Comparison of ENCODE assay signal across 1 mouse cellular context in genomic region chrX:133947427-133947826, GRCm38 (mm10).
TF ChIP-seq lines count a peak whose summit lies in the region.

No protein-coding gene starts in this region.

TF ChIP-seq in MEL, 35 proteins besides CTCF, POLR2A, EP300 and RAD21 (continued from another document):
- no peak for TF ChIP-seq UBTF (IDR thresholded peaks at IDR 0.05; ENCODE audit: borderline replicate concordance, insufficient read depth, low read depth, low read length)
- TF ChIP-seq USF2 (IDR thresholded peaks at IDR 0.05; ENCODE audit: borderline replicate concordance in 1 of 2, insufficient read depth in 1 of 2, low read depth in 1 of 2, low read length in 2 of 2) = no peak
